Mouse (Mus musculus): ENCODE results near the gene Cep295nl.

The Cep295nl gene

GRCm38 (mm10) chr11:118366108-118366507 is 23.8 kb upstream of the Cep295nl start:
- Histone ChIP-seq H3K36me3 (ENCODE audit: control insufficient read depth, insufficient read depth, low read length, poor library complexity, severe bottlenecking) (no peaks in the 10 kb centered on the region), H3K27me3 (ENCODE audit: control insufficient read depth, insufficient read depth, low read length, poor library complexity, severe bottlenecking) (no peaks in the 10 kb centered on the region)
- DNase-seq (ENCODE audit: low read depth, low spot score): no peak

- DNase-seq (ENCODE audit: low read depth, low spot score): no peak
- Histone ChIP-seq H3K36me3 (ENCODE audit: control insufficient read depth, insufficient read depth, low read length, poor library complexity, severe bottlenecking) (no peaks in the 10 kb centered on the region), H3K27me3 (ENCODE audit: control insufficient read depth, insufficient read depth, low read length, poor library complexity, severe bottlenecking) (no peaks in the 10 kb centered on the region)
These were observed 22.9 kb upstream of the Cep295nl start for GRCm38 (mm10) chr11:118365171-118365570.

- H3K36me3 ChIP-seq (ENCODE audit: control insufficient read depth, insufficient read depth, low read length, poor library complexity, severe bottlenecking): no peaks in the 10 kb centered on the region
- DNase-seq (ENCODE audit: low read depth, low spot score): no peak
- no peaks in the 10 kb centered on the region for H3K27me3 ChIP-seq (ENCODE audit: control insufficient read depth, insufficient read depth, low read length, poor library complexity, severe bottlenecking)
These were observed 21.7 kb upstream of the Cep295nl start for GRCm38 (mm10) chr11:118364021-118364420.

- Histone ChIP-seq H3K27me3 (ENCODE audit: control insufficient read depth, insufficient read depth, low read length, poor library complexity, severe bottlenecking) (no peaks in the 10 kb centered on the region), H3K36me3 (ENCODE audit: control insufficient read depth, insufficient read depth, low read length, poor library complexity, severe bottlenecking) (no peaks in the 10 kb centered on the region)
- DNase-seq (ENCODE audit: low read depth, low spot score): peak; percentile 15
These were observed 20.7 kb upstream of the Cep295nl start for GRCm38 (mm10) chr11:118362971-118363518.

- H3K36me3 ChIP-seq (ENCODE audit: control insufficient read depth, insufficient read depth, low read length, poor library complexity, severe bottlenecking): no peaks in the 10 kb centered on the region
- H3K27me3 ChIP-seq (ENCODE audit: control insufficient read depth, insufficient read depth, low read length, poor library complexity, severe bottlenecking): no peaks in the 10 kb centered on the region
- DNase-seq (ENCODE audit: low read depth, low spot score): no peak
These were observed 20.2 kb upstream of the Cep295nl start for GRCm38 (mm10) chr11:118362501-118362900.

- Histone ChIP-seq H3K27me3 (ENCODE audit: control insufficient read depth, insufficient read depth, low read length, poor library complexity, severe bottlenecking) (no peaks in the 10 kb centered on the region), H3K36me3 (ENCODE audit: control insufficient read depth, insufficient read depth, low read length, poor library complexity, severe bottlenecking) (no peaks in the 10 kb centered on the region)
- no peak for DNase-seq (ENCODE audit: low read depth, low spot score)
These were observed 18.6 kb upstream of the Cep295nl start for GRCm38 (mm10) chr11:118360907-118361341.

- no peaks in the 10 kb centered on the region for H3K27me3 ChIP-seq (ENCODE audit: control insufficient read depth, insufficient read depth, low read length, poor library complexity, severe bottlenecking)
- DNase-seq (ENCODE audit: low read depth, low spot score): no peak
- no peaks in the 10 kb centered on the region for H3K36me3 ChIP-seq (ENCODE audit: control insufficient read depth, insufficient read depth, low read length, poor library complexity, severe bottlenecking)
These were observed 18.2 kb upstream of the Cep295nl start for GRCm38 (mm10) chr11:118360491-118360890.

GRCm38 (mm10) chr11:118355640-118356039 is 13.3 kb upstream of the Cep295nl start, which contains the start of gene Timp2:
Gene Timp2, minus strand, starts transcription at chr11:118355740.
- DNase-seq (ENCODE audit: low read depth, low spot score): no peak
- H3K27me3 ChIP-seq (ENCODE audit: control insufficient read depth, insufficient read depth, low read length, poor library complexity, severe bottlenecking): no peaks in the 10 kb centered on the region
- H3K36me3 ChIP-seq (ENCODE audit: control insufficient read depth, insufficient read depth, low read length, poor library complexity, severe bottlenecking): no peaks in the 10 kb centered on the region

- Histone ChIP-seq H3K36me3 (ENCODE audit: control insufficient read depth, insufficient read depth, low read length, poor library complexity, severe bottlenecking) (no peaks in the 10 kb centered on the region), H3K27me3 (ENCODE audit: control insufficient read depth, insufficient read depth, low read length, poor library complexity, severe bottlenecking) (no peaks in the 10 kb centered on the region)
- peak; percentile 79 for DNase-seq (ENCODE audit: low read depth, low spot score)
These were observed 12.9 kb upstream of the Cep295nl start for GRCm38 (mm10) chr11:118355205-118355604.

GRCm38 (mm10) chr11:118354636-118355191 is 12.4 kb upstream of the Cep295nl start:
- no peak for DNase-seq (ENCODE audit: low read depth, low spot score)
- Histone ChIP-seq H3K27me3 (ENCODE audit: control insufficient read depth, insufficient read depth, low read length, poor library complexity, severe bottlenecking) (no peaks in the 10 kb centered on the region), H3K36me3 (ENCODE audit: control insufficient read depth, insufficient read depth, low read length, poor library complexity, severe bottlenecking) (no peaks in the 10 kb centered on the region)

- Histone ChIP-seq H3K27me3 (ENCODE audit: control insufficient read depth, insufficient read depth, low read length, poor library complexity, severe bottlenecking) (no peaks in the 10 kb centered on the region), H3K36me3 (ENCODE audit: control insufficient read depth, insufficient read depth, low read length, poor library complexity, severe bottlenecking) (no peaks in the 10 kb centered on the region)
- no peak for DNase-seq (ENCODE audit: low read depth, low spot score)
These were observed 7.2 kb upstream of the Cep295nl start for GRCm38 (mm10) chr11:118349494-118349893.

GRCm38 (mm10) chr11:118348877-118349276 is 6.6 kb upstream of the Cep295nl start:
- DNase-seq (ENCODE audit: low read depth, low spot score): peak; percentile 56
- H3K27me3 ChIP-seq (ENCODE audit: control insufficient read depth, insufficient read depth, low read length, poor library complexity, severe bottlenecking): no peaks in the 10 kb centered on the region
- H3K36me3 ChIP-seq (ENCODE audit: control insufficient read depth, insufficient read depth, low read length, poor library complexity, severe bottlenecking): no peaks in the 10 kb centered on the region

- Histone ChIP-seq H3K27me3 (ENCODE audit: control insufficient read depth, insufficient read depth, low read length, poor library complexity, severe bottlenecking) (no peaks in the 10 kb centered on the region), H3K36me3 (ENCODE audit: control insufficient read depth, insufficient read depth, low read length, poor library complexity, severe bottlenecking) (no peaks in the 10 kb centered on the region)
- DNase-seq (ENCODE audit: low read depth, low spot score): peak; percentile 24
These were observed 6.1 kb upstream of the Cep295nl start for GRCm38 (mm10) chr11:118348419-118348818.

- no peak for DNase-seq (ENCODE audit: low read depth, low spot score)
- Histone ChIP-seq H3K27me3 (ENCODE audit: control insufficient read depth, insufficient read depth, low read length, poor library complexity, severe bottlenecking) (no peaks in the 10 kb centered on the region), H3K36me3 (ENCODE audit: control insufficient read depth, insufficient read depth, low read length, poor library complexity, severe bottlenecking) (no peaks in the 10 kb centered on the region)
These were observed 5.6 kb upstream of the Cep295nl start for GRCm38 (mm10) chr11:118347911-118348310.

GRCm38 (mm10) chr11:118347391-118347790 is 5.1 kb upstream of the Cep295nl start:
- Histone ChIP-seq H3K36me3 (ENCODE audit: control insufficient read depth, insufficient read depth, low read length, poor library complexity, severe bottlenecking) (no peaks in the 10 kb centered on the region), H3K27me3 (ENCODE audit: control insufficient read depth, insufficient read depth, low read length, poor library complexity, severe bottlenecking) (no peaks in the 10 kb centered on the region)
- DNase-seq (ENCODE audit: low read depth, low spot score): no peak
